Mouse (Mus musculus) ES-Bruce4 (cell line): ENCODE results near the gene Arhgef2.

Experiments
- CTCF ChIP-seq: IDR thresholded peaks from one replicate; pipeline ENCODE4 v1.8.1; 2011; ENCODE audit warnings: low read depth, low read length
- POLR2A ChIP-seq: IDR thresholded peaks from one replicate; pipeline ENCODE4 v1.8.1; 2011; ENCODE audit warnings: low read length; ENCODE audit not compliant: insufficient read depth

- TF ChIP-seq CTCF (no peak), POLR2A (no peak)
Measured at GRCm38 (mm10) chr3:88566536-88567061, 39.2 kb upstream of the Arhgef2 start.
